ENCODE assay signal across 14 mouse cellular contexts in genomic region chr1:126129129-126129528, GRCm38 (mm10).
"Had no signal": no experiment of that assay in that cellular context is flagged by ENCODE, and none has a peak within 500 bp of the region (broad histone marks: within the 10 kb centered on the region; RNA-seq: fewer than 3 reads in every experiment).

No protein-coding gene starts in this region.

- ATAC-seq: liver, postnatal 0 days; midbrain, embryonic 16.5 days had no signal

- H3K27ac ChIP-seq: midbrain, embryonic 10.5 days; midbrain, embryonic 12.5 days; neural tube, embryonic 12.5 days; stomach, embryonic 15.5 days; stomach, postnatal 0 days had no signal

- H3K4me3 ChIP-seq: midbrain, embryonic 10.5 days; midbrain, embryonic 12.5 days; neural tube, embryonic 12.5 days; stomach, embryonic 15.5 days had no signal

- H3K9ac ChIP-seq: liver, postnatal 0 days; lung, embryonic 14.5 days; midbrain, embryonic 12.5 days; neural tube, embryonic 12.5 days; stomach, embryonic 15.5 days had no signal

- DNase-seq: liver, postnatal 0 days; lung, embryonic 14.5 days; lung, postnatal 10 days; lung, postnatal 4 days; midbrain, embryonic 14.5 days; right cerebral cortex, postnatal 14 days; thymus, adult 2 months; thymus, postnatal 25 days had no signal

- H3K36me3 ChIP-seq: midbrain, embryonic 10.5 days; midbrain, embryonic 12.5 days; neural tube, embryonic 12.5 days; stomach, embryonic 15.5 days had no signal

- H3K27me3 ChIP-seq: midbrain, embryonic 12.5 days; neural tube, embryonic 12.5 days; stomach, embryonic 15.5 days had no signal

- H3K4me2 ChIP-seq: lung, embryonic 14.5 days; midbrain, embryonic 12.5 days; neural tube, embryonic 12.5 days; stomach, embryonic 15.5 days had no signal

- H3K4me1 ChIP-seq: midbrain, embryonic 10.5 days; midbrain, embryonic 12.5 days; neural tube, embryonic 12.5 days; stomach, embryonic 15.5 days had no signal

- H3K9me3 ChIP-seq: midbrain, embryonic 10.5 days; midbrain, embryonic 12.5 days; neural tube, embryonic 12.5 days; stomach, embryonic 15.5 days had no signal
